Mouse (Mus musculus): Measurements from ENCODE around the gene Neurl1b. TPM values are rescaled to one million over a fixed set of nuclear protein-coding genes. Genes with fewer than 3 reads are reported as not detected.

Gene Neurl1b
- total and polyA plus RNA-seq, 2 experiments from 2014 or later: 2.1 to 69.7 TPM

DNA sequence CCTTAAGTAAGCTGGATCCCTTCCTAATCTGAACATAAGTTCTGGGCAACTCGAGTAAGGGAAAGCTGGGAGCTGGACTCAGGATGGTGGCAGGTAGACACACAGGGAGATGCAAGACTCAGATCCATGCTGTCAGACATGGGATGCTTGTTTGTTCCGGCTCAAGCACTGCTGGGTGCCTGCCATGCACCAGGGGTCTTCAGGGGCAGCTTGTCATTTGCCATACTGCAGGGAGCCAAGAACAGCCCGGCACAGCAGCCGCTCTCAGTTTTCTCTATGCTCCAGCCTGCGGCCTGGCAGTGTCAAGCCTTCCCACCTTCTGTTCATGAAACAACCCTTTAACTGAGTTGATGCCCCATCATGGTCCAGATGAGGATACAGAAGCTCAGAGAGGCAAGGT lies 41.4 kb upstream of the Neurl1b start:
- Histone ChIP-seq H3K4me3 (ENCODE audit: low read depth, low read length) (no peak overlapping the region), H3K36me3 (ENCODE audit: insufficient read depth, low read length) (no peaks in the 10 kb centered on the region)
- WGBS: 66% methylated on average over 5 of the region's 5 CpGs

DNA sequence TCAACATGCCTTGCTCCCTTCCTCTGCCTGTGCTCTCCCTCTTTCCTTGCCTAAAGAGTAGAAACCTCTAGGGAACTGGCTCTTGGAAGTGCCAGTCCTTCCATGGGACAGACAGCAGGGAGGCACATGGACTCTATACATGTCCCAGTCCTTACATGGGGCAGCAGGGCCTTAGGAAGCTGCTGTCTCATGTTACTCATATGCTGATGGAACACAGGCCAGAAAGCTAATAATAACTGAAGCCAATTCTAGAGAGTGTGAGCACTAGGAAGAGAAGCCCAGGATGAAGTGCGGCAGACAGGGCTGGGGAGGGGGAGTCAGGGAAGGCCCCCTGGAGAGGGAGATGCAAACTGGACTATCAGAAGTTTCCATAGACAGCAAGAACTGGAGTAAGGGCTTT lies 38.2 kb upstream of the Neurl1b start:
- H3K9me3 ChIP-seq (ENCODE audit: low read length): no peaks in the 10 kb centered on the region
- H3K27ac ChIP-seq (ENCODE audit: low read depth, low read length): no peak overlapping the region
- TF ChIP-seq CTCF (IDR thresholded peaks at IDR 0.05): no peak
- H3K4me3 ChIP-seq (ENCODE audit: low read depth, low read length): no peak overlapping the region
- WGBS: 60% methylated on average over 1 of the region's 1 CpGs
- ATAC-seq (ENCODE audit: low FRiP score): no peak
- H3K4me1 ChIP-seq (ENCODE audit: insufficient read depth, low read length): peaks cover 12% of the 10 kb centered on the region; the same call in 1 of the 2 replicates
- no peaks in the 10 kb centered on the region for H3K36me3 ChIP-seq (ENCODE audit: insufficient read depth, low read length)
- no peak for DNase-seq (ENCODE audit: low spot score)
- H3K4me2 ChIP-seq (ENCODE audit: low read depth, low read length, poor library complexity, severe bottlenecking): no peak overlapping the region
- H3K9ac ChIP-seq (replicated peaks; ENCODE audit: low read length, poor library complexity, severe bottlenecking): no peak overlapping the region
- H3K27me3 ChIP-seq (ENCODE audit: insufficient read depth, low read length): no peaks in the 10 kb centered on the region

More for the DNA sequence above, 41.4 kb upstream of the Neurl1b start:
- no peaks in the 10 kb centered on the region for H3K4me1 ChIP-seq (ENCODE audit: insufficient read depth, low read length)
- H3K4me2 ChIP-seq (ENCODE audit: low read depth, low read length, poor library complexity, severe bottlenecking): no peak overlapping the region
- TF ChIP-seq CTCF (IDR thresholded peaks at IDR 0.05): no peak
- H3K27me3 ChIP-seq (ENCODE audit: insufficient read depth, low read length): no peaks in the 10 kb centered on the region; the same call in 1 of the 2 replicates
- H3K9me3 ChIP-seq (ENCODE audit: low read length): no peaks in the 10 kb centered on the region
- DNase-seq (ENCODE audit: low spot score): no peak
- no peak overlapping the region for H3K27ac ChIP-seq (ENCODE audit: low read depth, low read length)
- no peak overlapping the region for H3K9ac ChIP-seq (replicated peaks; ENCODE audit: low read length, poor library complexity, severe bottlenecking)
- no peak for ATAC-seq (ENCODE audit: low FRiP score)

DNA sequence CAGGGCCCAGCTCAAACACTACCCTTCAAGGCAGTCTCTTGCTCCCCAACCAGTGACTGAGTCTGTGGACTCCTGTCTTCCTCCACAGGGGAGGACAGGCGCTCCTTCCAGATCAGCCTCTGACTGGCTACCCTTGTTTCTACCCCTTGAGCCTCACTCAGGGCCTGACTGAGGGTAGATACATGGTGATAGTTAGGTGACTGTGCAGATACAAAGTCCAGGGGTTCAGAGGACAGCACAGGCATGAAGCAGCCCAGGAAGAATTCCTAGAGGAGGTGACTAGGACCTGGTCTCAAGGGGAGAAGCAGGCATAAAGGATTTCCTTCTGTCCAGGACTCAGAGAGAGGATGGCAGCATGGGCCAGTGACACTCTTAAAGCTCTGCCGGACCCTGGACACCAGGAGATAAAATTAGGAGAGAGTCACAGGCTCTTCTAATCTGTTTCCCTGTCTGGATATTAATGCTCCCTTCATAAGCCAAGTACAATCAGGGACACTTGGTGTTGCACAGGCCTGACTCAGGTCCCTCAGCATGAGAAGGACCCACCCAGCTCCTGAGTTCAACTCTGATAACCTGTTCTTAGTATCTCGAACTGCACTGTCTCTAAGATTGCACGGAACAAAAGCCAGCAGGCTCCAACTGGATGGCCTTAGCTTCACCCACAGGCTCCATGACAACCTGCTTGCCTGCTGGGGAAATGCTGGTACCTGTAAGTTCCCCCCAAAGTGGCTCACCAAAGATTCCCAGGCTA lies 37.5 kb upstream of the Neurl1b start:
- H3K4me3 ChIP-seq (ENCODE audit: low read depth, low read length): no peak overlapping the region
- peaks cover 16% of the 10 kb centered on the region; the same call in 1 of the 2 replicates for H3K4me1 ChIP-seq (ENCODE audit: insufficient read depth, low read length)
- no peak overlapping the region for H3K4me2 ChIP-seq (ENCODE audit: low read depth, low read length, poor library complexity, severe bottlenecking)
- WGBS: 83% methylated on average over 4 of the region's 4 CpGs
- H3K27me3 ChIP-seq (ENCODE audit: insufficient read depth, low read length): no peaks in the 10 kb centered on the region
- H3K9me3 ChIP-seq (ENCODE audit: low read length): no peaks in the 10 kb centered on the region
- no peaks in the 10 kb centered on the region for H3K36me3 ChIP-seq (ENCODE audit: insufficient read depth, low read length)
- no peak for DNase-seq (ENCODE audit: low spot score)
- no peak overlapping the region for H3K9ac ChIP-seq (replicated peaks; ENCODE audit: low read length, poor library complexity, severe bottlenecking)
- no peak overlapping the region for H3K27ac ChIP-seq (ENCODE audit: low read depth, low read length)
- no peak for ATAC-seq (ENCODE audit: low FRiP score)
- no peak for TF ChIP-seq CTCF (IDR thresholded peaks at IDR 0.05)

DNA sequence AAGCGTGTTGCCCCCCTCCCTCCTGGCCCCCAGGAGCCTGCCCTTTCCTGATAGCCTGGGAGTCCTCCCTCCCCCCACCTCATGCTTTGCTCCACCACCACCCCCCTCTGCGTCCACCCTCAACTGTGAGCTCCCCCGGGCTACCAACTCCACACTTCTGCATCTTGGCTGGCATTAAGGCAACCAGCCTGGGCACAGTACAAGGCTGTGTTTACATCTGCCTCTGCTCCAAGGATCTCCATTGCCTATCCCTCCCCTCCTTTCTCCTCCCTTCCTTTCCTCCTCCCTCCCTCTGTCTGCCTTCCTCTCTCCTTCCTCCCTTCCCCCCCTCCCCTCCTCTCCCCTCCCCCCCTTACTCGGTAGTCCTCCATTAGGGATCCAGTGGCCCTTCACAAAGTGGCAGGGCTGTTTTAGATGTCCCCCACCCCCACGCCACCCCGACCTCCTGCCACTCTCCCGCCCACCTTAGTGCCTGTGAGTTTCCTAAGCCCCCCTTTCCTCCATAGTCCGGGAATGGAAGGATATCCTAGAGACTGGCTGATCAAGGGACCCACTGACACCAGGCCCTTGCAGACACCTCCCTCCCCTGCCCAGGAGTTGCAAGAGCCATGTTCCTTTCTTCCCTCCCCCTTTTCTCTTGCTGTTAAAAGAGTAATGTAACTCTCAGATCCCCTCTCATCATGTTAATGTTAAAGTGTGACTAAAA lies 34.2 kb upstream of the Neurl1b start:
- DNase-seq (ENCODE audit: low spot score): no peak
- H3K9ac ChIP-seq (replicated peaks; ENCODE audit: low read length, poor library complexity, severe bottlenecking): no peak overlapping the region
- WGBS: 38% methylated on average over 7 of the region's 8 CpGs
- H3K27me3 ChIP-seq (ENCODE audit: insufficient read depth, low read length): no peaks in the 10 kb centered on the region
- ATAC-seq (ENCODE audit: low FRiP score): peak; percentile 67; the same call in 1 of the 2 replicates
- TF ChIP-seq CTCF (IDR thresholded peaks at IDR 0.05): no peak
- H3K36me3 ChIP-seq (ENCODE audit: insufficient read depth, low read length): no peaks in the 10 kb centered on the region
- H3K4me2 ChIP-seq (ENCODE audit: low read depth, low read length, poor library complexity, severe bottlenecking): peak overlapping the region; percentile 43
- H3K27ac ChIP-seq (ENCODE audit: low read depth, low read length): peak overlapping the region; percentile 86
- no peaks in the 10 kb centered on the region for H3K9me3 ChIP-seq (ENCODE audit: low read length)
- H3K4me3 ChIP-seq (ENCODE audit: low read depth, low read length): no peak overlapping the region
- peaks cover 19% of the 10 kb centered on the region; the same call in 1 of the 2 replicates for H3K4me1 ChIP-seq (ENCODE audit: insufficient read depth, low read length)

DNA sequence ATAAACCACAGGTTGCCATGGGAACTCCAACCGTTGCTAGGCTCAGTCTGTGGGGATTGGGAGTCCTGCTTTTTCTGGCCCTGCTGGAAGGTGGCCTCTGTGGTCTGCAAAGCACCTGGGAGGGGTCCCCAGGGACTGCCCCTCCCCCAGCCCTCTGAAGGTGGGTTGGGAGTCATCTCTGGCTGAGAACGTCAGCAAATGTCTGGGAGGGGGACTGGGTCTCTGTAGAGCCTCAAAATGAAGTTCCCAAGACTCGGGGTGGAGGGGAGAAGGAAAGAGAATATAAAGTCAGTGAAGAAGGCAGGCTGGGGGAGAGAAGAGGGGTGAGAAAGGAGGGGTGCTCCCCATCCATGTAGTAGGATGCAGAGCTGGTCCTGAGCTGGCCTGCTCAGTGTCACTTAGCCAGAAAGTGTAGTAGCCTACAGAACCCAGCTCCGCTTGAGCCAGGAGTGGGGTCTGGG lies 33.6 kb upstream of the Neurl1b start:
- Histone ChIP-seq H3K9ac (replicated peaks; ENCODE audit: low read length, poor library complexity, severe bottlenecking) (no peak overlapping the region), H3K4me2 (ENCODE audit: low read depth, low read length, poor library complexity, severe bottlenecking) (peak overlapping the region; percentile 43), H3K27ac (ENCODE audit: low read depth, low read length) (peak overlapping the region; percentile 86), H3K4me1 (ENCODE audit: insufficient read depth, low read length) (peaks cover 19% of the 10 kb centered on the region; the same call in 1 of the 2 replicates), H3K9me3 (ENCODE audit: low read length) (no peaks in the 10 kb centered on the region), H3K27me3 (ENCODE audit: insufficient read depth, low read length) (no peaks in the 10 kb centered on the region), H3K4me3 (ENCODE audit: low read depth, low read length) (no peak overlapping the region), H3K36me3 (ENCODE audit: insufficient read depth, low read length) (no peaks in the 10 kb centered on the region)
- peak; percentile 89 for ATAC-seq (ENCODE audit: low FRiP score)
- DNase-seq (ENCODE audit: low spot score): peak; percentile 85
- 25% methylated on average over 4 of the region's 4 CpGs for WGBS
- TF ChIP-seq CTCF (IDR thresholded peaks at IDR 0.05): no peak

- TF ChIP-seq CTCF (IDR thresholded peaks at IDR 0.05): no peak
- Histone ChIP-seq H3K4me3 (ENCODE audit: low read depth, low read length) (no peak overlapping the region), H3K36me3 (ENCODE audit: insufficient read depth, low read length) (no peaks in the 10 kb centered on the region), H3K9me3 (ENCODE audit: low read length) (no peaks in the 10 kb centered on the region), H3K27me3 (ENCODE audit: insufficient read depth, low read length) (no peaks in the 10 kb centered on the region), H3K4me2 (ENCODE audit: low read depth, low read length, poor library complexity, severe bottlenecking) (no peak overlapping the region), H3K4me1 (ENCODE audit: insufficient read depth, low read length) (peaks cover 19% of the 10 kb centered on the region; the same call in 1 of the 2 replicates), H3K9ac (replicated peaks; ENCODE audit: low read length, poor library complexity, severe bottlenecking) (no peak overlapping the region), H3K27ac (ENCODE audit: low read depth, low read length) (peak overlapping the region; percentile 86)
- DNase-seq (ENCODE audit: low spot score): no peak
- WGBS: 49% methylated on average over 5 of the region's 5 CpGs
- no peak for ATAC-seq (ENCODE audit: low FRiP score)
These were observed 33.0 kb upstream of the Neurl1b start for GRCm38 (mm10) chr17:26381613-26382012.

Data from midbrain, postnatal 0 days (tissue).